Mouse (Mus musculus): Measurements from ENCODE around the gene Spen. TPM values are rescaled to one million over a fixed set of nuclear protein-coding genes. Genes with fewer than 3 reads are reported as not detected.
"Not testable (repeated sequence)": the region's sequence is repeated elsewhere in the genome, so short reads cannot be mapped to it uniquely, and the experiment has no call there.

Gene Spen
- polyA plus RNA-seq, 1 experiment from 2014 or later: 19.7 TPM

- ATAC-seq (ENCODE audit: low FRiP score): peak; percentile 46; the same call in 1 of the 2 replicates
- not testable (repeated sequence) for H3K9ac ChIP-seq, H3K36me3 ChIP-seq, H3K4me3 ChIP-seq, H3K4me2 ChIP-seq, H3K9me3 ChIP-seq, H3K27me3 ChIP-seq
- whole genome bisulfite sequencing: 70% methylated on average over 6 of the region's 6 CpGs
- Histone ChIP-seq H3K27ac (peak overlapping the region; percentile 66), H3K4me1 (replicated peaks) (peaks cover 20% of the 10 kb centered on the region)
Measured at GRCm38 (mm10) chr4:141556163-141556562, 17.8 kb upstream of the Spen start.

- H3K27me3 ChIP-seq; H3K9me3 ChIP-seq; H3K9ac ChIP-seq; H3K4me2 ChIP-seq; H3K36me3 ChIP-seq; H3K27ac ChIP-seq; H3K4me3 ChIP-seq; ATAC-seq (ENCODE audit: low FRiP score): not testable (repeated sequence)
- 99% methylated on average over 8 of the region's 9 CpGs for WGBS
- H3K4me1 ChIP-seq (replicated peaks): peaks cover 15% of the 10 kb centered on the region
Measured at GRCm38 (mm10) chr4:141554255-141554865, 16.0 kb upstream of the Spen start.

- no peak overlapping the region for H3K4me3 ChIP-seq
- no peak for ATAC-seq (ENCODE audit: low FRiP score)
Measured at GRCm38 (mm10) chr4:141552484-141552883, 14.1 kb upstream of the Spen start.

GRCm38 (mm10) chr4:141547299-141547698 lies 8.9 kb upstream of the Spen start:
- Histone ChIP-seq H3K27ac (peak overlapping the region; percentile 100), H3K9ac (peak overlapping the region; percentile 96), H3K4me2 (peak overlapping the region; percentile 100), H3K9me3 (no peaks in the 10 kb centered on the region), H3K4me3 (peak overlapping the region; percentile 65), H3K27me3 (no peaks in the 10 kb centered on the region), H3K4me1 (replicated peaks) (peaks cover 29% of the 10 kb centered on the region), H3K36me3 (no peaks in the 10 kb centered on the region)
- ATAC-seq (ENCODE audit: low FRiP score): no peak
- 20% methylated on average over 9 of the region's 9 CpGs for WGBS

More at GRCm38 (mm10) chr4:141552484-141552883, 14.1 kb upstream of the Spen start:
- 53% methylated on average over 2 of the region's 2 CpGs for WGBS
- Histone ChIP-seq H3K4me2 (no peak overlapping the region), H3K27ac (no peak overlapping the region), H3K9me3 (no peaks in the 10 kb centered on the region), H3K27me3 (no peaks in the 10 kb centered on the region), H3K36me3 (no peaks in the 10 kb centered on the region), H3K9ac (no peak overlapping the region), H3K4me1 (replicated peaks) (peaks cover 16% of the 10 kb centered on the region)

- no peaks in the 10 kb centered on the region for H3K36me3 ChIP-seq
- H3K9ac ChIP-seq: peak overlapping the region; percentile 96
- peaks cover 36% of the 10 kb centered on the region for H3K4me1 ChIP-seq (replicated peaks)
- peak overlapping the region; percentile 100 for H3K4me2 ChIP-seq
- H3K27me3 ChIP-seq: no peaks in the 10 kb centered on the region
- peak; percentile 88 for ATAC-seq (ENCODE audit: low FRiP score)
- peak overlapping the region; percentile 65 for H3K4me3 ChIP-seq
- H3K27ac ChIP-seq: peak overlapping the region; percentile 100
- no peaks in the 10 kb centered on the region for H3K9me3 ChIP-seq
- WGBS: under 1% methylated on average over 52 of the region's 98 CpGs
Measured at GRCm38 (mm10) chr4:141546334-141547200, 8.2 kb upstream of the Spen start.

- H3K9ac ChIP-seq: peak overlapping the region; percentile 96
Measured at GRCm38 (mm10) chr4:141545743-141546333, 7.4 kb upstream of the Spen start.

GRCm38 (mm10) chr4:141545071-141545742 lies 6.8 kb upstream of the Spen start:
- H3K9ac ChIP-seq: peak overlapping the region; percentile 93
- under 1% methylated on average over 45 of the region's 45 CpGs for WGBS
- ATAC-seq (ENCODE audit: low FRiP score): peak; percentile 60

More at GRCm38 (mm10) chr4:141545743-141546333, 7.4 kb upstream of the Spen start:
- Histone ChIP-seq H3K4me3 (peak overlapping the region; percentile 65), H3K9me3 (no peaks in the 10 kb centered on the region), H3K4me1 (replicated peaks) (peaks cover 41% of the 10 kb centered on the region), H3K4me2 (peak overlapping the region; percentile 100), H3K36me3 (no peaks in the 10 kb centered on the region), H3K27me3 (no peaks in the 10 kb centered on the region), H3K27ac (peak overlapping the region; percentile 100)
- under 1% methylated on average over 51 of the region's 56 CpGs for WGBS
- peak; percentile 65 for ATAC-seq (ENCODE audit: low FRiP score)

GRCm38 (mm10) chr4:141544536-141544935 lies 6.1 kb upstream of the Spen start:
- Histone ChIP-seq H3K36me3 (no peaks in the 10 kb centered on the region), H3K27ac (peak overlapping the region; percentile 100), H3K27me3 (no peaks in the 10 kb centered on the region), H3K4me1 (replicated peaks) (peaks cover 42% of the 10 kb centered on the region), H3K9ac (peak overlapping the region; percentile 93), H3K9me3 (no peaks in the 10 kb centered on the region), H3K4me3 (peak overlapping the region; percentile 65), H3K4me2 (peak overlapping the region; percentile 100)
- WGBS: 43% methylated on average over 2 of the region's 2 CpGs
- no peak for ATAC-seq (ENCODE audit: low FRiP score)

More at GRCm38 (mm10) chr4:141545071-141545742, 6.8 kb upstream of the Spen start:
- H3K27ac ChIP-seq: peak overlapping the region; percentile 100
- peak overlapping the region; percentile 100 for H3K4me2 ChIP-seq
- H3K27me3 ChIP-seq: no peaks in the 10 kb centered on the region
- H3K4me3 ChIP-seq: peak overlapping the region; percentile 65
- H3K36me3 ChIP-seq: no peaks in the 10 kb centered on the region
- H3K4me1 ChIP-seq (replicated peaks): peaks cover 41% of the 10 kb centered on the region
- no peaks in the 10 kb centered on the region for H3K9me3 ChIP-seq

GRCm38 (mm10) chr4:141543593-141543992 lies 5.2 kb upstream of the Spen start:
- ATAC-seq (ENCODE audit: low FRiP score): no peak
- WGBS: 76% methylated on average over 3 of the region's 3 CpGs
- no peaks in the 10 kb centered on the region for H3K27me3 ChIP-seq
- no peaks in the 10 kb centered on the region for H3K9me3 ChIP-seq
- H3K4me1 ChIP-seq (replicated peaks): peaks cover 41% of the 10 kb centered on the region
- no peak overlapping the region for H3K27ac ChIP-seq
- no peak overlapping the region for H3K9ac ChIP-seq
- no peak overlapping the region for H3K4me2 ChIP-seq
- H3K4me3 ChIP-seq: no peak overlapping the region
- no peaks in the 10 kb centered on the region for H3K36me3 ChIP-seq

GRCm38 (mm10) chr4:141541851-141542250 lies 3.5 kb upstream of the Spen start:
- Histone ChIP-seq H3K4me3 (no peak overlapping the region), H3K4me1 (replicated peaks) (peaks cover 30% of the 10 kb centered on the region), H3K9ac (no peak overlapping the region), H3K4me2 (peak overlapping the region; percentile 18), H3K9me3 (no peaks in the 10 kb centered on the region), H3K36me3 (no peaks in the 10 kb centered on the region), H3K27me3 (no peaks in the 10 kb centered on the region), H3K27ac (peak overlapping the region; percentile 53)
- no peak for ATAC-seq (ENCODE audit: low FRiP score)
- WGBS: 10% methylated on average over 7 of the region's 7 CpGs

GRCm38 (mm10) chr4:141540844-141541243 lies 2.4 kb upstream of the Spen start:
- no peaks in the 10 kb centered on the region for H3K9me3 ChIP-seq
- H3K27ac ChIP-seq: no peak overlapping the region
- no peak overlapping the region for H3K4me3 ChIP-seq
- H3K4me2 ChIP-seq: no peak overlapping the region
- no peaks in the 10 kb centered on the region for H3K36me3 ChIP-seq
- 75% methylated on average over 3 of the region's 3 CpGs for WGBS
- H3K27me3 ChIP-seq: no peaks in the 10 kb centered on the region
- peaks cover 30% of the 10 kb centered on the region for H3K4me1 ChIP-seq (replicated peaks)
- no peak for ATAC-seq (ENCODE audit: low FRiP score)
- no peak overlapping the region for H3K9ac ChIP-seq
